Mouse (Mus musculus): Measurements from ENCODE around the gene Rab35.

Rab35 gene

GRCm38 (mm10) chr5:115649699-115650098 lies 18.0 kb downstream of the Rab35 start:
- no peak for DNase-seq (ENCODE audit: low spot score)

GRCm38 (mm10) chr5:115650885-115651284 lies 19.2 kb downstream of the Rab35 start:
- DNase-seq (ENCODE audit: low spot score), result no peak

- no peak for DNase-seq (ENCODE audit: low spot score)
Observed at GRCm38 (mm10) chr5:115651821-115652220, 20.1 kb downstream of the Rab35 start.

- DNase-seq (ENCODE audit: low spot score), result peak; percentile 100
Observed at GRCm38 (mm10) chr5:115652681-115653575, 21.2 kb downstream of the Rab35 start.

- DNase-seq (ENCODE audit: low spot score), result no peak
Observed at GRCm38 (mm10) chr5:115653776-115654175, 22.1 kb downstream of the Rab35 start.

- DNase-seq (ENCODE audit: low spot score), result no peak
Observed at GRCm38 (mm10) chr5:115656677-115657076, 25.0 kb downstream of the Rab35 start.

GRCm38 (mm10) chr5:115657234-115657633 lies 25.5 kb downstream of the Rab35 start:
- no peak for DNase-seq (ENCODE audit: low spot score)

GRCm38 (mm10) chr5:115658352-115658751 lies 26.6 kb downstream of the Rab35 start:
- no peak for DNase-seq (ENCODE audit: low spot score)

- DNase-seq (ENCODE audit: low spot score), result no peak
Observed at GRCm38 (mm10) chr5:115662658-115663057, 30.9 kb downstream of the Rab35 start.

GRCm38 (mm10) chr5:115666366-115667065 lies 34.8 kb downstream of the Rab35 start:
- DNase-seq (ENCODE audit: low spot score), result no peak

- no peak for DNase-seq (ENCODE audit: low spot score)
Observed at GRCm38 (mm10) chr5:115667210-115667609, 35.5 kb downstream of the Rab35 start.

GRCm38 (mm10) chr5:115667894-115668293 lies 36.2 kb downstream of the Rab35 start:
- DNase-seq (ENCODE audit: low spot score), result no peak

- no peak for DNase-seq (ENCODE audit: low spot score)
Observed at GRCm38 (mm10) chr5:115668986-115669385, 37.3 kb downstream of the Rab35 start.

- no peak for DNase-seq (ENCODE audit: low spot score)
Observed at GRCm38 (mm10) chr5:115669974-115670373, 38.3 kb downstream of the Rab35 start.

GRCm38 (mm10) chr5:115670406-115670805 lies 38.7 kb downstream of the Rab35 start:
- DNase-seq (ENCODE audit: low spot score), result no peak

GRCm38 (mm10) chr5:115671846-115672245 lies 40.1 kb downstream of the Rab35 start:
- no peak for DNase-seq (ENCODE audit: low spot score)

- no peak for DNase-seq (ENCODE audit: low spot score)
Observed at GRCm38 (mm10) chr5:115685126-115685525, 53.4 kb downstream of the Rab35 start.

- no peak for DNase-seq (ENCODE audit: low spot score)
Observed at GRCm38 (mm10) chr5:115686716-115687115, 55.0 kb downstream of the Rab35 start.

GRCm38 (mm10) chr5:115693271-115693670 lies 61.6 kb downstream of the Rab35 start:
- no peak for DNase-seq (ENCODE audit: low spot score)

- no peak for DNase-seq (ENCODE audit: low spot score)
Observed at GRCm38 (mm10) chr5:115695191-115695770, 63.6 kb downstream of the Rab35 start.

GRCm38 (mm10) chr5:115696811-115697210 lies 65.1 kb downstream of the Rab35 start:
- no peak for DNase-seq (ENCODE audit: low spot score)

Measured in ovary, postnatal 14 days (tissue).